Mouse (Mus musculus) adipocyte (in vitro differentiated cells): ENCODE measurements around the gene Sema3e.
A peak's percentile ranks its signal among the peaks of the same experiment; 100 is the strongest.

ENCODE experiments used
- DNase-seq: peaks from one replicate; pipeline ENCODE4 v3.0.0-alpha.2; 2016; ENCODE audit warnings: low spot score

Sema3e gene

DNA sequence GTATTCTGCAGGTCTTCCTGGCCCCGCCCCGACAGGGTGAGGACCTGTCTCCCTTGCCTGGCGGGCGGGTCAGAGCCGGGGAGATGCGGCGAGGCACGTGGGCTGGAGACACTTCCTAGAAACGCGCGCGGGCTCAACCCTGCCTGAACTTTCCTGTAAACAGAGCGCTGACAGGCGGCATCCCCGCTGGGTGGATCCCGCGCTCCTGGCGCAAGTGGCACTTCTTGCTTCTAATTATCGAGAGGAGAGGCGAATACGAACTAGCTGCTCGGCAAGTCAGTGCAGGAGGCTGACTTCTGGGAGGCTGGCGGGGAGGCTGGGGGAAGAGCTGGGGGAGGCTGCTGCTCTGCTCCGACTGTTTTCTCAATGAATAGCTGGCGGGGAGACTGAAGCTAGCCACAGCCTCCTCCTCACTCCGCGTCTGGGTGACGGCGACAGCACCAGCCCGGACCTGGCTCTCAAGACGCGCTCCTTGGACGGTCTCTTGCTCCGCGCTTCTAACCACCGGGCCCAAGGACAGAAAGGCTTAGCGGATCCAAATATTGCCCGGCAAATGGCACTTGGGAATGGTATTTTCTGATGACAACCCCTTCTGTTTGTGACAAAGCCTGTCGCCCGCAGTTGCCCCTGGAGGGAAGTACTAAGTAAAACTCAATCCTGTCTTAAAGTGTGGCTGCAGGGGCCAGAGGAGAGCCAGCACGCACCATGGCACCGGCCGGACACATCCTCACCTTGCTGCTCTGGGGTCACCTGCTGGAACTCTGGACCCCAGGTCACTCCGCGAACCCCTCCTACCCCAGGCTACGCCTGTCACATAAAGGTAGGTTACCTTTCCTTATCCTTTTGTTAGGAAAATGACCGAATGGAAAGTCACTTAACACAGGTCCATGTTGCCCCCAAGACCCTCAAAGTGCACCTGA is at the start of gene Sema3e:
Gene Sema3e, plus strand, starts transcription at position 72 of the 920 bp plus-strand sequence.
- no peak for DNase-seq

DNA sequence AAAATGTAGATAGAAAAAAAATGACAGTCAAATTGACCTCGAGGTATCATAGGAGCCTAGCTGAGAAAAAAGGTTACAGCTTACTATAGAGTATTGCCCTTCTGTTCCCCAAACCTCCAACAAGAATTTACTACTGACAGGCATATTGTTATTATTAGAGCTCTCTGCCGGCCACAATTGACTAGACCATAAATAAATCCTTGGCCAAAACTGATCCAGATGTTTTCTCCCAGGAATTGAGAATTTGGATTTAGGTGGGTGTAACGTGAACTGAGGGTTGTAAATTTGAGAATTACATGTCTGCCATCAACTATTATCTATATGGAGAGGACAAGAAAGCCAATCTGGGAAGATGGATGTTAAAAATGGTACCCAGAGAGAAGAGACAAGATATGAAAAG is 47.5 kb upstream of the Sema3e start:
- no peak for DNase-seq

DNA sequence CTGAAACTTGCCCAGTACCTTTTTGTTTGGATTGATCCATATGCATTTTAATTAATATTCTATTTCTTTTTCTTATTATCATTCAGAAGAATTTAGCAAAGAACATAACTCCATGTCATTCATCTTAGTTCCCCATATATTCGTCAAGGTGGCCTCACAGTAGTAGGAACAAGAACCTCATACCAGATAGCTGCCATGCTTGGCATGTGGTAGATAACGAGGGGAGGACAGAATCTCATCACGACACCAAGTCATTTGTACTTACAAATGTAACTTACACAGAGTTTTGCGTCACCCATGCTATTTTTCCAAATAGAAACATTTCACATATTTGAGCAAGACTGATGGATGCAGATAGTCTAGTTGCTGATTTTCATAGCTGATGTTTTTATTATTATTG is 45.9 kb upstream of the Sema3e start:
- DNase-seq = no peak

DNA sequence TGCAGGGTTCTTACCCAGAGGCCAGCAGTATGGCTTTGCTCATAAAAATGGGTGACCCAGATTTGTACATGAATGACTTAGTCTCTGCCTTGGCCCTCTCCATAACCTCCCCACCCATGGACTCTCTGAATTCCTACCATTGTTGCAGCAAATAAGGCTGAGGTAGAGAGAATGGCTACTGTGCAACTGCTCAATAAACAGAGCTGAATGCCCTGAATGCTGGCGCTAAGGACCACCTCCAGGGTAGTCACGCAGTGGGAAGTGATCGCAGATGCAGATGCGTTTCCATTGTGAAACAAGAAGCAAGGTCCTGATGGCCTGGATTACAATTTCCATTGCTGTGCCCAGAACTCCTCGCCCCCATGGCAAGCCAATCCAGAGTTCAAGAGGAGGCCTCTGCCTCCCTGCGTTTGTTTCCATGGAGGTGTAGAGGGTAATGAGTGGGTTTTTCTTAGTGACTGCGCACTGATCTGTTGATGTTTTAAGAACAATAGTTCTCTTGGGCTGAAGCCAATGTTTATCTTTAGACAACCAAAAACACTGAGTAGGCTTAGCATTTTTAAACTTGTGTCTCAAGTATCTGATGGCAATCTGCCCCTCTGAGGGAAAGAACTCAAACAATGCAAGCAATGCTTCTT is 42.5 kb upstream of the Sema3e start:
- DNase-seq = peak; percentile 21

DNA sequence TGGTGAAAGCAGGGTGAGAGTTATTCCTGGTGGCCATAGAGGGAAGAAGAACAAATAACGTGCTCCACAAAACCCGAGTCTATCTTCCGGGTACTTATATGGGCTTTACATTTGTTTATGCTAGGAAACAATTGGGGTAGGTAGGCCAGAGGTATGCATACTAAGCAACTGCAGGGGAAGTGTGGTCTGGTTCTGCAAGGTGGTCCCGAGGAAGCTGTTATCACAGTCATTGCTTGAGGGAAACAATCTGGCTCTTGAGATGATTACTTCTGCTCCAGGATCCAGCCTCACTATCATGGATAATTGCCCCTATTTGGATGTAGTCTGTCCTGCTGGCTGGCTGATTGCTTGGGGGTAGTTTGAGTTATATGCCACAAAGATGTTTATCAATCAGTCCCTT is 41.5 kb upstream of the Sema3e start:
- DNase-seq = no peak

DNA sequence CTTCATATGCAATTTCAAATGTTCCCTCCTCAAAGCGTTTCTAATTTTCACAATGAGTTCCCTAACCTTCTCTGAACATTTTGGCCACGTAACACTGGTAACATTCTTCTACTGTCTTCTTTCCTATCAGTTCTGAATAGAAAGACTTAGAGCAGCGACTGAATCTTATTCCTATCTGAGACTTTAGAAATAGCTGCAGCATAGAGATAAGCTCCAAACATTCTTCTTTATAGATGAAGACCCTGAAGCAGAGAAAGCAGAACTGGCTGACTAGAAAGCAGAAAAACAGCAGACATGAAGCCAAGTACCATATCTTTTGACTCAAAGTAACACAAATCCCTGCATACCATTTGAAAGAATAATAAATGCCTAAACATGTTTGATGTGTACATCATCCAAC is 39.4 kb upstream of the Sema3e start:
- DNase-seq = no peak

DNA sequence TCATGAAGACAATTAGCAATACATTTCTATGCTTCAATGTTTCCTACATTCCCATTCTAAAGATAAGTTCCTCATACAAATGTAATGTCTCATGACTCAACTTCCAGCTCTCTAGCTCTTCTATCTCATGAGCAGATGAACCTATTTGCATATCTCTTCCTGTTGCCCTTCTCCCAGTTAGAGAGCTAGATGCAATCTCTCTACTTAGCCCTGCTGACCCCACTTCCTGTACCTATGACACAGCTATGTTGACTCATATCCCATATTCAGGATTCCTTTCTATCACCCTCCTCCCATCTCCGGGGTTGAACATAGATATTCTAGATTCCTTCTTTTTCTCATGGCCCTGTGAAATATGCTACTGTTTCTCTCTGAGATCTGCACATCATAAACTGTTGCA is 38.0 kb upstream of the Sema3e start:
- DNase-seq = no peak

DNA sequence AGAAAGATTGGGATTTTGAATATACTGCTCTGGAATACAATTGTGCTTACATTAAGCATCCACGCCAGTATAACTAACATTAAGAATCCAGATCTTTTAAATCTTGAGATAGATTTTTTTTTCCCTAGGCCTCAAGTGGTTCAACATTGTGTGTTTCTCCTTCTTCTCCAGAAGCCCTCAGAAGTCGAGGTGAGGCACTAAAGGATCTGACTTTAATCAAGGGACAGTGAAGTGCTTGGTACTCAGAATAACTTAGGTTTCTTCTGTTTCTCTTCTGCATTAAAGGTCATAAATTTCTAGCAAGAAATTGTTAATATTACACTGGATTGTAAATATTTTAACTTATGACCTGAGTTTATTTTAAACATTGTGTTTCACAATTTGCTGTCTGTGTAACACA is 37.1 kb upstream of the Sema3e start:
- DNase-seq = no peak

DNA sequence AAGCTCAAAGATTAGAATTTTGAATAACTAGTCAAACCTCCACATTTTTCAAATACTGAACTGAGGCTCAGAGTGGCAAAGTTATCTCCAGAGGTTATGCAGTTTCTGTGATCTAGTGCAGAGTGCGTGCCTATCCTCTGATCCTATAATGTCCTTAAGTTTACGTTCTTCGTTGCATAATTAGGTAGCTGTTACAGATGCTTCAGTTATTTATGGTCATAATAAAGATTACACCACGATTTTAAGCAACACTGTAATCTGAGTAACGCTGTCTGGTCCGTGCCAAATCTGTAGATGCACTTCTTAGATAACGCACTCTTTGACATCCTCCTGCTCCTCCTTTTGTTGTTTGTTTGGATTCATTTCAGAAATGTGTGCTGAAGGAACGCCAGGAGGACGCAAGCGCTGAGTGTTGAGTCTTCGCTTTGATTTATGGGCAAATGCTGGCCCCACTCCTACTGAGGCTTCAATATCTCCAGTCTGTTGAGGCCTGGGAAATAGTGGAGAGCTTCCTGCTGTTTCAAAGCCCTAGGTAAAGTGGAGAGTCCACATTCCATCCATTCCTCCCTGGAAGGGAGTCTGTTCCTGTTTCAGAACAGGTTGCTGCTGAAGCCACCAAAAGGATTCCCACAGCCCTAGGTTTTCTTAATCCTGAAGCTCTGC is 32.2 kb upstream of the Sema3e start:
- peak; percentile 68 for DNase-seq

DNA sequence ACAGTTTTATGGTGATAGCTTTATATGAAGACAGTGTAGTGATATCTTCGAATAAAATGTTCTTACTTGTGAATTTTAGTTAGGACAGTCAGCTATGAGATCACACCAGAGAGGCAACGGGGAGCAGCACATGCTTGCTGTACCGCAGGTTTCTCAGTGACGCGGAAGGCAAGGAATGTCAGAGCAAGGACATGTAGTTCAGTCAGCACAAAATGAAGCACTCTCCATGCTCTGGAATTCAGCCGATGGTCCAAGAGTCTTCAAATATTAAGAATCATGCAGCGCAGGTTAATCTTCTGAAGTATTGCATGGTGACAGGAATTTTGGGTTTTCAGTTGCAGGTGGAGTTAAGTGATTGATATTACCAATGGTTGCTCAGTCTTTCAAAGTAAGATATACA is 3.3 kb downstream of the Sema3e start:
- DNase-seq = no peak

DNA sequence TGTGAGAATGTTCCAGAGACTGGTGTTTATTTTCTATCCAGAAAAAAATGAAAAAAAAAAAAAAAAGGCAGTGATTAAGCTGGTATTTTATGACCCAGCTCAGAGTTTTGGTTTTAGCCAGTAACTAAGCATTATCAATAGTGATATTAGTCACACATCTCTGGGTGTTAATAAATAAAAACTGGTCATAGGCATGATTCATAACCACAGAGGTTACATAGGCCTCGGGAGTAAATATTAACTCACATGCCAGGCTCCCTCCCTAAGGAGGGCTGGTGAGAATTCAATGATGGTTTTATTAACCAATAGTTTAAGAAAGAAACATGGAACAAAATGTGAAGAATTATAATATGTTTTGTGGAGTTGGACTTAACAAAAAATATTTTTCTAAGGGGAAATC is 5.7 kb downstream of the Sema3e start:
- DNase-seq = no peak

DNA sequence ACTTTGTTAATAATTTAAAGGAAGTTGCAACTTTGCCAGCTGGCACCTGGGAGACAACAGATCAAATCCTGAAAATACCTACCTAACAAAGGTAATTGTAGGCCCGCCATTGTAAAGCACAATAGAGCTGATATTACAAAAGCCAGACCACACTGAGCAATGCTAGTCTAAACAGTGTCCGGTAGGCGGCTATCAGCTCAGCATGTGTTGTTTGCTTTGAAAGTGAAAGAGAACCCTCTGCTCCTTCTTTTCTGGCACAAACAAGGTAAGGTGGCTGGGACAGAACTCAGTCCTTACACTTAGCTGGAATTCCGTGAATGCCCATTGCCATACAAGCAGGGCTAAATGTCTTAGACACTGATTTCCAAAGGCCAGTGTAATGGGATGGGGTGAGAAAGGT is 7.0 kb downstream of the Sema3e start:
- no peak for DNase-seq

DNA sequence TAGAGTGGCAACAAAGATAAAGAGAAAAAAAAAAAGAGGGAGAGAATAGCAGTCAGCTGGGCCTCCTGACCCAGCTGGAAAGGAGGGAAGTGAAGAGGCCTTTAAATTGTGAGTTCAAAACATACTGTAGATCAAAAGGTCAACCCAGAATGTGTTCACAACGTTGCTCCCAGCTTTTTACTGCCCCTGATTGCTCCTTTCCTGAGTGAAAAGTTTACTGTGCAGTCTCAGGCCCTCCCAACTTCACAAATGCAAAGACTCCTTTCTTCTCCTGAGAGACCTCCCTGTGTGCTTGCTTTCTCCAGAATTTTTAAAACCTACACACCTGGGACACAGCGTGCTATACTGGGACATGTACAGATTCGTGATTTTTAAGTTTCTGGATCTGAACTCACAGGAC is 8.2 kb downstream of the Sema3e start:
- no peak for DNase-seq

DNA sequence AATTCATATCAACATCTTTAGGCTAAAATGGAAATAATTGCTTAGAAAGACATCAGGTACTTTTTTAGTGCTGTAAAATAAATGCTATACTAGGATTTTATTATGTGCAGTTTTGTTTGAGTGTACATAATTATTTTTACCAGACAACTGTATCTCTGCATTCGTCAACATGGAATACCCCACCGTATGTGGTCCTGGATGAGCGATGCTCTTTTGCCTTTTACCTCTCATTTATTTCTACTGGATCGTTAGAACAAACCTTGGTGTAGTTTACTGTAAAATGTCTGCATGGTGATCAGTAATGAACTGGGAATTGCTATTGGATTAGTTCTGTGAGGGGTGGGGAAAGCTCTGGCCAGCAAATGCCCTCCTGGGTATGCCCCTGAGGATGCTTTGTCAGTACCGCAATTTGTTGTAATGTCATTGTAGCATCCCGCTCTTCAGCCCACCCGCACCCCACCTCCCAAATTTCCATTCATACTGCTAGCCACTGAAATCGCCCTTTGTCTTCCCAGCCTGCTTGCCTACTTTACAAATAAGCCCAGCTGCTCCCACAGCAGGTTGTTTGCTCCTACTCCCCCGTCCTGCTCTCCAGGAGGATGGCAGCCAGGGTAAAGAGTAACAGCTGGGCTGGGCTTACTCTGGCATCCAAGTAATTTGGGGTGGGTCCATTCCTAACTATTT is 13.9 kb downstream of the Sema3e start:
- DNase-seq = no peak

DNA sequence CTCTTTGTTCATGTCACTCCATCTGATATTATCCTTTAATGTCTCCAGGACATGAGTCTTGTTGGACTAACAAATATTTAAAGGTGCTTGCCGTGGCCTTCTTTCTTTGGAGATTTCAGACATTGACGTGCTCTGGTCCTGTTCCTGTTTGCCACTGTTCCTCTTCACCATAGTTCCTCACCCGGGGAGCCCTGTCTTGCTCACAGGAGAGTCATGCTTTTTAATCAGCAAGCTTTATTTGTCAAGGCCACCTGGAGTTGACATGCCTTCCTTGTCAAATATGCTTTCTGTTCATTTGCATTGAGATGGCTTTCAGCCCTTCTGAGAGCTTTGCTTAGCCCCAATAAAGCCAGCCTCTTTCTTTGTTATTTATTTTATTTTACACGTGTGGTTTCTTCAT is 15.1 kb downstream of the Sema3e start:
- no peak for DNase-seq

DNA sequence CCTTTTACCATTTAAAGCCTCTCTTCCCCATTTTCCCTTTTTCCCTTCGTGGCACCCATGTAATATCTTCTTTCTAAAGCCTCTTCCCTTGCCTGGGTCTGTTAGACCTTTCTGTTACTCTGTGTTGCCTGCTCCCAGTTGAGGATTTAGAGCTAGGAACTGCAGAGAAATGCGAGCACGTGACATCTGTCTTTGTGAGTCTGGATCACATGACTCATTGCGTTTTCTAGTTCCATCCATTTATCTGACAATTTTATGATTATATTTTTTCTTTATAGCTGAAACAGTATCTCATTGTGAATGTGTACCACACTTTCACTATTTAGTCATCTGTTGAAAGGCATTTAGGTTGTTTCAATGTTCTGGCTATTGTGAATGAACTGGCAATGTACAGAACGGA is 18.0 kb downstream of the Sema3e start:
- DNase-seq = no peak

DNA sequence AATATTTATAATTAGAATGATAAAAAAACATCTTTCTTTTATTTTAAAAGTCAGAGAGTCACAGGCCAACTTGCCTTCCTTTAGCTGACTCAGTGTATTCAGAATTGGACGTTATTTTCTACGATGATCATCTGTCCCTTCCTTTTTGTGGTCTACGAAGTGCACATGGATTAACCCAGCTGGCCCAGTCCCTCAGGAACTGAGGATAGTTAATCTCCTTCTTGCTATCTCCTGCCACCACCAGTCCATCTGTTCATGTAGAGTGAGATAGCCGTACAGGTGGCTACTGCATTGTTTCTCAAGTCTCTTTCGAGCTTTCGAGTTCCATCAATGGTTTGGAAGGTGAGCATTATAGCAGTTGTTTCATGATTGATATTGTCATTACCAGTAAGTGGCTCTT is 18.9 kb downstream of the Sema3e start:
- DNase-seq = no peak

DNA sequence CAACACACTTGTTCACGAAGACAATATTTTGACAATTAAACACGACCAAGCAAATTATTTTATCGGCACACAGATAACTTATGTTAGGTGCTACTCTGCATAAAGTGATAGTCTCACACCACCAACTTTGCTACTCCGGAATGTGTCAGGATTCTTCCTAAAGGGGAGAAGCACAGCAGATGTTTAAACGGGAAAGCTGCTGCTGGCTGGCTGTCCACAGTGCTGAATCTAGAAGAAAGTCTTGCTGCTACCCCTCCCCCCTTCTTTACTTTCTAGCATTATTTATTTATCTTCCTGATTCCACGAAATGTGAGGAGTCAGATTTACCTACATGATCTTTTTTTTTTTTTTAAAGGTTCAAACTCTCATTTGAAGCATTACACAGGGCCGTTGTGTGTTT is 23.6 kb downstream of the Sema3e start:
- peak; percentile 24 for DNase-seq

DNA sequence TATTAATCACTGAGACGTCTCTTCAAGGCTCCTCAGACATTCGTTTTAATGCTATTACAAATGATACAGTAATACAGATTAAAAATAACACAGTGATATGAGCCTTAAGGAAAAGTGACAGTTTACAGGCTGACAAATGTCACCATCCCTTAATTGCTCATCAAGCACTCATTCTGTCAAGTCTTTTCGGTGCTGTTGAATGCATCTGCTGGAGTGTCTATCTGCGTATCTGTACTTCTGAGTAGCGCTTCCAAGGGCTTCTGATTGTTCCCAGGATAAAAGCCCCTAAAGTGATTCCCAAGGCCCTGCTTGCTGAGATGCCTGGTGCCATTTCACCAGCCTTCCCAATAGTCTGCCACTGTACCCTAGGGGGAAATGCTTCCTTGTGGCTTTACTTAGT is 29.4 kb downstream of the Sema3e start:
- no peak for DNase-seq

DNA sequence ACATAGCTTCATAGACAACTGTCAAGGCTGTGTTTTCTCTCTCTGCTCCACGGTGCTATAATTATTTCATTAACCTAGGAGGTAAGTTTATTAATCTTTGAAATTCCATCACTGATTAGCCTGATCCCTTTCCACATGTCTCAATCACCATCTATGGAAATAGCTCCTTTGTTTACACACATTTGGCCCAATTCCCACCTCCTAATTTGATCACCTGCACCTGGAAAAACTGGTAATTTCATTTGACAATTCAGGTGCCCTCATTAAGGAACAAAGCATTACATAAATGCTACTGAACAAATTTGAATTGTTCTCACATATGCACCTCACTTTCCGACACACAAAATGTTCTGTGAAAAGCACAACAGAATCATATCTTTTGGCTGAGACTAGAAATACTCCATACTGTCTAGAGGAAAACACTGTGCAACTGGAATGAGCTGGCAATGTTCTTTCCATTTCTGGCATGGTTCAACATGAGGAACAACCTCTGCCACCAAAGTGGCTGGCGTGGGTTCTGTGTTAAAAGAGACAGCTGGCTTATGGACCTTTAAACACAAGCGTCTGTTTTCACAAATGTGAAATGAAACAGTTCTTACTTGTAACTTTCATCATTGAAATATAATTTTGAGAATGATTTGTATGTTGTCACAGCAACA is 34.9 kb downstream of the Sema3e start:
- peak; percentile 55 for DNase-seq

DNA sequence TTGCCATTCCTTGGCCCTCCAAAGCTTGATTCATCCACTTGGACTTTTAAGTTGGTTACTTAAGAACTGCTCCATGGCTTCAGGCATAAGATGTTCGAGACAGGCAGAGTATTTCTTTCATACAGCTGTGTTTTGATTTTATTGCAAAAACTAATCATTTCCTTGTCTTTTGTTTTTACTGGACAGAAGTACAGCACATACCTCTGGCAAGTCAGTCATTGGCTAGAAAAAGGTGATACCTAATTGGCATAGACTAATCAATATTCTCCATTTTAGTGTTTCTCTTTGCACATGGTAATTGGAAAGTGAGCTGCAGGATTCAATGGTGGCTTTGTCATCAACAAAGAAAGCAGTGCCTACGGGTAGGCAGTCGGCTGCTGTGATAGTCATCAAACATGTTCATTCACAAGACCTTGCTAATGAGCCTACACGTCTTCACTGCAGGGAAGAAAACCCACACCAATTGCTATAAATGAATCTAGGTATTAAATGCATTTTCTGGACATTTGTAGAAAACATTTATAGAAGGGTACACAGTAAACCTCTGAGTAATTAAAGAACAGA is 37.9 kb downstream of the Sema3e start:
- no peak for DNase-seq

DNA sequence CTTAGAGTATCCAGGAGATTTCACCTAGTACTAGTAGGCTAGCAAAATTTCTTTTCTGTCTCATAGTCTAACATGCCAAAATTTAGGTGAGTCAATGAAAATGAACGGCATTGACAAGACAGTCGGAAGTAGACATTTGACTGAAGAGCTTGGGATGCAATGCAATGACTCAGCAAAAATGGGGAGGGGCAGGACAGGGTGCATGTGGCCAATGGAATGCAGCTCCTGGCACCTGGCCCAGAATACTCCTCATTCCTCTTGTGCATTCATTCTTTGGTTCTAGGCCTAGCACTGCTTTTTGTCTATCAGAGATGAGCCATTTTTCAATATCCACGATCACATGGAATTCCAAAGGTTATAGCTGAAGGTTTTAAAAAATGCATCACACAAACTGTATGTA is 48.1 kb downstream of the Sema3e start:
- DNase-seq = peak; percentile 77
